ENCODE assay signal across 12 mouse cellular contexts in the genomic region with DNA sequence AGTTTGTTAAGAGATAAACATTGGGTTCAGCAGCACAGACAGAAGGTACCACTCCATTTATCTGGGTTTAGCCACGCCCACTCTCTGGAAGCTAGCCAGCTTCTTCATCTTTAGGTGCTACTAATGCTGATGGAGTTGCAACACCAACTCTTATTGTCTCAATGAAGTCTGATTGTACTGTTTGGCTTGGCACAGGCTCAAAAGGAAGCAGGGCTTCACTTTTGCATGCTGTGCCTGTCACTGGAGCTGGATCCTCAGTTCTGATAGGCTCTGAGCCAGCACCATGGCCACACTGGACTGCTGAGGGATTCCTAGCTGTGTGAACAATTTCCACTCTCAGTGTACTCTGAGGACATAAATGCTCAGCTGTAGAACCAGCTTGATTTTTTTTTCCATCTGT.
DNase-seq lines count a peak whose midpoint lies in the region; ATAC-seq and TF ChIP-seq lines count a peak whose summit lies in the region.
"Had no signal": no experiment of that assay in that cellular context is flagged by ENCODE, and none has a peak within 500 bp of the region (broad histone marks: within the 10 kb centered on the region; RNA-seq: fewer than 3 reads in every experiment).

No protein-coding gene starts in this region.

- H3K9me3 ChIP-seq in heart, embryonic 13.5 days = no peaks in the 10 kb centered on the region
- no peaks in the 10 kb centered on the region for H3K9me3 ChIP-seq in heart, embryonic 10.5 days
- no peaks in the 10 kb centered on the region for H3K9me3 ChIP-seq in intestine, postnatal 0 days (ENCODE audit: control insufficient read depth)
- H3K9me3 ChIP-seq: forebrain, embryonic 10.5 days; limb, embryonic 13.5 days had no signal

- H3K4me1 ChIP-seq in heart, embryonic 13.5 days = peaks cover 19% of the 10 kb centered on the region
- peaks cover 7% of the 10 kb centered on the region; the same call in 1 of the 2 replicates for H3K4me1 ChIP-seq in heart, embryonic 10.5 days
- no peaks in the 10 kb centered on the region for H3K4me1 ChIP-seq in intestine, postnatal 0 days (replicated peaks; ENCODE audit: control insufficient read depth, insufficient read depth, low read length)
- H3K4me1 ChIP-seq: forebrain, embryonic 10.5 days; limb, embryonic 13.5 days had no signal

- H3K36me3 ChIP-seq in heart, embryonic 13.5 days = no peaks in the 10 kb centered on the region
- H3K36me3 ChIP-seq in heart, embryonic 10.5 days = no peaks in the 10 kb centered on the region
- H3K36me3 ChIP-seq in intestine, postnatal 0 days (ENCODE audit: control insufficient read depth, insufficient read depth) = no peaks in the 10 kb centered on the region
- H3K36me3 ChIP-seq: forebrain, embryonic 10.5 days; limb, embryonic 13.5 days had no signal

- H3K4me3 ChIP-seq in heart, embryonic 13.5 days = no peak overlapping the region
- H3K4me3 ChIP-seq in heart, embryonic 10.5 days = no peak overlapping the region
- no peak overlapping the region for H3K4me3 ChIP-seq in intestine, postnatal 0 days (ENCODE audit: low read depth, low read length)
- H3K4me3 ChIP-seq: forebrain, embryonic 10.5 days; limb, embryonic 13.5 days had no signal

- H3K27ac ChIP-seq in heart, embryonic 13.5 days (replicated peaks) = no peak overlapping the region
- no peak overlapping the region for H3K27ac ChIP-seq in heart, embryonic 10.5 days
- H3K27ac ChIP-seq in intestine, postnatal 0 days (ENCODE audit: low read depth, low read length) = no peak overlapping the region
- H3K27ac ChIP-seq: forebrain, embryonic 10.5 days; limb, embryonic 13.5 days had no signal

- no peaks in the 10 kb centered on the region for H3K27me3 ChIP-seq in heart, embryonic 13.5 days (replicated peaks)
- H3K27me3 ChIP-seq in heart, embryonic 10.5 days (ENCODE audit: insufficient read depth, poor library complexity, severe bottlenecking) = no peaks in the 10 kb centered on the region
- H3K27me3 ChIP-seq in intestine, postnatal 0 days (replicated peaks; ENCODE audit: control insufficient read depth, insufficient read depth, low read length) = no peaks in the 10 kb centered on the region
- H3K27me3 ChIP-seq: limb, embryonic 13.5 days had no signal

- no peak for TF ChIP-seq CTCF in intestine, postnatal 0 days (IDR thresholded peaks at IDR 0.05; ENCODE audit: low read depth)

- ATAC-seq in heart, embryonic 13.5 days (ENCODE audit: extremely low read depth, insufficient number of reproducible peaks, low FRiP score, low TSS enrichment) = peak; percentile 42; the same call in 1 of the 2 replicates
- ATAC-seq in intestine, postnatal 0 days = peak; percentile 83
- ATAC-seq: midbrain, embryonic 16.5 days had no signal

- H3K4me2 ChIP-seq in heart, embryonic 13.5 days = no peak overlapping the region
- H3K4me2 ChIP-seq in intestine, postnatal 0 days (replicated peaks; ENCODE audit: low read depth) = no peak overlapping the region
- H3K4me2 ChIP-seq: limb, embryonic 13.5 days had no signal

- H3K9ac ChIP-seq in heart, embryonic 13.5 days = no peak overlapping the region
- no peak overlapping the region for H3K9ac ChIP-seq in intestine, postnatal 0 days (ENCODE audit: low read depth, low read length)
- H3K9ac ChIP-seq: limb, embryonic 13.5 days had no signal

- no peak for DNase-seq in heart, embryonic 10.5 days (ENCODE audit: low spot score)
- peak; percentile 8 to 26 for DNase-seq in lung, adult 18-20 months
- DNase-seq in lung, postnatal 4 days = no peak
- DNase-seq in lung, postnatal 36 days = peak; percentile 16
- DNase-seq in layer of hippocampus, postnatal 36 days = no peak
- DNase-seq: embryo, embryonic 11 days; kidney, adult 11 months had no signal

- 41% methylated on average over 1 of the region's 1 CpGs for WGBS in heart, embryonic 13.5 days
- 59% methylated on average over 1 of the region's 1 CpGs for WGBS in heart, embryonic 10.5 days
- WGBS in intestine, postnatal 0 days = 40% methylated on average over 1 of the region's 1 CpGs

Comparison
In these comparisons a context has a peak if more than half of its experiments do, and no peak if none do; other contexts are left out.
1. DNase-seq: peak in lung, adult 18-20 months (2 of 2) and lung, postnatal 36 days (single experiment); none in heart, embryonic 10.5 days (single experiment), lung, postnatal 4 days (0 of 2) and layer of hippocampus, postnatal 36 days (0 of 2).